Comparison of ENCODE assay signal across 19 mouse cellular contexts in genomic region chr11:121845923-121846322, GRCm38 (mm10). TPM values are rescaled to one million over a fixed set of nuclear protein-coding genes. Genes with fewer than 3 reads are reported as not detected.
DNase-seq lines count a peak whose midpoint lies in the region; ATAC-seq and TF ChIP-seq lines count a peak whose summit lies in the region.
"Had no signal": no experiment of that assay in that cellular context is flagged by ENCODE, and none has a peak within 500 bp of the region (broad histone marks: within the 10 kb centered on the region; RNA-seq: fewer than 3 reads in every experiment).

No protein-coding gene starts in this region.

- no peak overlapping the region for H3K9ac ChIP-seq in forebrain, postnatal 0 days
- no peak overlapping the region for H3K9ac ChIP-seq in forebrain, embryonic 12.5 days
- no peak overlapping the region for H3K9ac ChIP-seq in lung, postnatal 0 days (replicated peaks; ENCODE audit: low read depth)
- no peak overlapping the region for H3K9ac ChIP-seq in ES-E14 (ENCODE audit: insufficient read depth, low read depth, low read length, poor library complexity, severe bottlenecking)
- H3K9ac ChIP-seq: liver, embryonic 12.5 days; midbrain, embryonic 12.5 days; neural tube, embryonic 15.5 days had no signal

- H3K27ac ChIP-seq in forebrain, postnatal 0 days (ENCODE audit: low read depth, low read length), result no peak overlapping the region
- H3K27ac ChIP-seq in forebrain, embryonic 12.5 days, result no peak overlapping the region
- no peak overlapping the region for H3K27ac ChIP-seq in lung, postnatal 0 days (ENCODE audit: low read length)
- no peak overlapping the region for H3K27ac ChIP-seq in ES-E14 (ENCODE audit: insufficient read depth, low read depth, low read length, poor library complexity, severe bottlenecking)
- H3K27ac ChIP-seq: liver, embryonic 12.5 days; midbrain, embryonic 12.5 days; neural tube, embryonic 15.5 days had no signal

- H3K4me2 ChIP-seq in forebrain, postnatal 0 days (ENCODE audit: low read depth), result no peak overlapping the region
- H3K4me2 ChIP-seq in forebrain, embryonic 12.5 days, result no peak overlapping the region
- no peak overlapping the region for H3K4me2 ChIP-seq in lung, postnatal 0 days (replicated peaks; ENCODE audit: low read depth, low read length)
- H3K4me2 ChIP-seq: liver, embryonic 12.5 days; midbrain, embryonic 12.5 days; neural tube, embryonic 15.5 days had no signal

- TF ChIP-seq EP300 in lung, postnatal 0 days (IDR thresholded peaks at IDR 0.05), result no peak

- H3K36me3 ChIP-seq in forebrain, postnatal 0 days (ENCODE audit: insufficient read depth), result no peaks in the 10 kb centered on the region
- no peaks in the 10 kb centered on the region for H3K36me3 ChIP-seq in forebrain, embryonic 12.5 days (replicated peaks)
- H3K36me3 ChIP-seq in lung, postnatal 0 days (ENCODE audit: insufficient read depth, low read length), result no peaks in the 10 kb centered on the region
- no peaks in the 10 kb centered on the region for H3K36me3 ChIP-seq in ES-E14 (ENCODE audit: control insufficient read depth, insufficient read depth, low read length, poor library complexity, severe bottlenecking)
- H3K36me3 ChIP-seq: liver, embryonic 12.5 days; midbrain, embryonic 12.5 days; neural tube, embryonic 15.5 days had no signal

- peak; percentile 5 for DNase-seq in forebrain, postnatal 0 days
- DNase-seq in lung, postnatal 0 days (ENCODE audit: low spot score), result peak; percentile 25
- no peak for DNase-seq in lung, postnatal 14 days
- no peak for DNase-seq in ES-E14 (ENCODE audit: low read depth, low spot score)
- no peak for DNase-seq in adrenal gland, postnatal 4 days (ENCODE audit: low spot score in 2 of 2)
- DNase-seq: adrenal gland, adult 8-10 months; cerebellum, adult 8-10 months; heart, postnatal 14 days; kidney, adult 2 months; layer of hippocampus, postnatal 36 days had no signal

- no peak for ATAC-seq in forebrain, postnatal 0 days
- ATAC-seq in forebrain, embryonic 12.5 days (ENCODE audit: low FRiP score), result no peak
- no peak for ATAC-seq in lung, postnatal 0 days
- ATAC-seq in megakaryocyte progenitor cell, adult 5-6 weeks (replicated peaks; ENCODE audit: poor library complexity), result peak; percentile 49
- ATAC-seq in frontal cortex, adult (ENCODE audit: low TSS enrichment), result no peak
- ATAC-seq: liver, embryonic 12.5 days had no signal

- in situ Hi-C loops in ES-E14 (cut with MboI; ENCODE audit: low sequenced_read_pairs in 2 of 2, unreplicated experiment in 2 of 2), result no loop called here

- H3K27me3 ChIP-seq in forebrain, postnatal 0 days (ENCODE audit: insufficient read depth, low read length), result no peaks in the 10 kb centered on the region
- H3K27me3 ChIP-seq in forebrain, embryonic 12.5 days, result no peaks in the 10 kb centered on the region
- no peaks in the 10 kb centered on the region for H3K27me3 ChIP-seq in lung, postnatal 0 days (replicated peaks; ENCODE audit: insufficient read depth, low read length)
- H3K27me3 ChIP-seq: liver, embryonic 12.5 days; midbrain, embryonic 12.5 days; neural tube, embryonic 15.5 days had no signal

- no peaks in the 10 kb centered on the region for H3K4me1 ChIP-seq in forebrain, postnatal 0 days (ENCODE audit: insufficient read depth)
- peaks cover 6% of the 10 kb centered on the region; the same call in 1 of the 2 replicates for H3K4me1 ChIP-seq in forebrain, embryonic 12.5 days
- H3K4me1 ChIP-seq in lung, postnatal 0 days (ENCODE audit: insufficient read depth, low read depth, low read length), result no peaks in the 10 kb centered on the region; the same call in 1 of the 2 replicates
- no peaks in the 10 kb centered on the region for H3K4me1 ChIP-seq in ES-E14 (ENCODE audit: control insufficient read depth in 2 of 2, insufficient read depth in 2 of 2, low read length in 2 of 2, poor library complexity in 1 of 2)

- H3K9me3 ChIP-seq in forebrain, postnatal 0 days (ENCODE audit: low read length), result no peaks in the 10 kb centered on the region
- H3K9me3 ChIP-seq in forebrain, embryonic 12.5 days, result no peaks in the 10 kb centered on the region
- H3K9me3 ChIP-seq in lung, postnatal 0 days (ENCODE audit: low read length), result no peaks in the 10 kb centered on the region
- no peaks in the 10 kb centered on the region for H3K9me3 ChIP-seq in ES-E14 (ENCODE audit: control insufficient read depth, insufficient read depth, low read depth, low read length)
- H3K9me3 ChIP-seq: liver, embryonic 12.5 days; neural tube, embryonic 15.5 days had no signal

- WGBS in forebrain, postnatal 0 days, result 40% methylated on average over 2 of the region's 2 CpGs
- WGBS in forebrain, embryonic 12.5 days, result 52% methylated on average over 2 of the region's 2 CpGs
- 36% methylated on average over 2 of the region's 2 CpGs for WGBS in lung, postnatal 0 days

- no peak overlapping the region for H3K4me3 ChIP-seq in forebrain, postnatal 0 days (ENCODE audit: low read depth, low read length)
- no peak overlapping the region for H3K4me3 ChIP-seq in forebrain, embryonic 12.5 days (replicated peaks)
- H3K4me3 ChIP-seq in lung, postnatal 0 days (ENCODE audit: low read depth, low read length), result no peak overlapping the region
- H3K4me3 ChIP-seq in ES-E14 (ENCODE audit: insufficient read depth in 1 of 2, low read depth in 1 of 2, low read length in 2 of 2, poor library complexity in 1 of 2, severe bottlenecking in 1 of 2), result no peak overlapping the region
- H3K4me3 ChIP-seq: liver, embryonic 12.5 days; midbrain, embryonic 12.5 days; neural tube, embryonic 15.5 days had no signal

- peak; percentile 49 for TF ChIP-seq CTCF in forebrain, postnatal 0 days (IDR thresholded peaks at IDR 0.05; ENCODE audit: low read depth)
- peak; percentile 57 for TF ChIP-seq CTCF in lung, postnatal 0 days (IDR thresholded peaks at IDR 0.05)

TF ChIP-seq in ES-E14, 5 proteins besides CTCF, POLR2A, EP300 and RAD21:
- peak; percentile 24; the same call in 1 of the 2 replicates for TF ChIP-seq ZC3H11A (IDR thresholded peaks at IDR 0.05; ENCODE audit: borderline replicate concordance, low read depth, low read length)
- TF ChIP-seq HCFC1 (IDR thresholded peaks at IDR 0.05; ENCODE audit: borderline replicate concordance, insufficient read depth, low read length), result no peak

RNA-seq across cellular contexts. Expression of gene Ptchd3, which starts 15.9 kb away (rescaled TPM):
- total RNA-seq in forebrain, postnatal 0 days (2014; rRNA removed), result not detected in 2 replicates
- polyA plus RNA-seq in forebrain, postnatal 0 days (2015; fragmentation: Nextera tagmentation; extraction: Ambion mirVana), result not detected in 2 replicates
- not detected in 2 replicates for polyA plus RNA-seq in forebrain, embryonic 12.5 days (2016; fragmentation: Nextera tagmentation; extraction: Ambion mirVana)
- polyA plus RNA-seq in lung, postnatal 0 days (2015; fragmentation: Nextera tagmentation; extraction: Ambion mirVana), result 0.06 TPM in 1 of 2 replicates, not detected in the other
- total RNA-seq in ES-E14 (2012; rRNA removed), result 0.58 and 0.95 TPM in 2 replicates
- total RNA-seq in megakaryocyte progenitor cell, adult 5-6 weeks (2015), result not detected in 2 replicates
- not detected in 2 replicates for total RNA-seq in megakaryocyte progenitor cell, adult 5-6 weeks (2017)
- not detected for total RNA-seq in adrenal gland, postnatal 4 days (2021)
- total RNA-seq: adrenal gland, adult 8-10 months; gastrocnemius, adult 8-10 months; layer of hippocampus, postnatal 36 days had no signal
- polyA plus RNA-seq: kidney, adult 2 months; liver, embryonic 12.5 days; midbrain, embryonic 12.5 days; neural tube, embryonic 15.5 days; spleen, adult 2 months; urinary bladder, adult 2 months had no signal

Comparison
In these comparisons a context has a peak if more than half of its experiments do, and no peak if none do; other contexts are left out.
1. DNase-seq: peak in forebrain, postnatal 0 days (single experiment) and lung, postnatal 0 days (single experiment); none in lung, postnatal 14 days (single experiment), ES-E14 (single experiment) and adrenal gland, postnatal 4 days (0 of 2).